Mouse (Mus musculus) neural tube, embryonic 15.5 days (tissue): ENCODE measurements around the gene Arsa. TPM values are rescaled to one million over a fixed set of nuclear protein-coding genes. Genes with fewer than 3 reads are reported as not detected.
"Not testable (repeated sequence)": the region's sequence is repeated elsewhere in the genome, so short reads cannot be mapped to it uniquely, and the experiment has no call there.

Source experiments
- ATAC-seq: fragments of 200-750 bp; cut with Nextera tagmentation; 2 replicates; pipeline ENCODE4 v1.8.0; 2017; ENCODE audit warnings: mild to moderate bottlenecking, moderate TSS enrichment, moderate library complexity; ENCODE audit not compliant: low FRiP score
- H3K27ac ChIP-seq: fragments of 300-500 bp; sonication (generic); replicated peaks from 2 replicates; pipeline ENCODE4 v1.5.1; 2015; ENCODE audit warnings: mild to moderate bottlenecking, inconsistent platforms
- H3K27me3 ChIP-seq: fragments of 300-500 bp; sonication (generic); replicated peaks from 2 replicates; pipeline ENCODE4 v1.6.1; 2015; ENCODE audit warnings: inconsistent platforms
- H3K36me3 ChIP-seq: fragments of 300-500 bp; sonication (generic); 2 replicates; pipeline ENCODE4 v1.6.1; 2015; ENCODE audit warnings: inconsistent platforms
- H3K4me1 ChIP-seq: fragments of 300-500 bp; sonication (generic); 2 replicates; pipeline ENCODE4 v1.6.1; 2015; ENCODE audit warnings: inconsistent platforms
- H3K4me2 ChIP-seq: fragments of 300-500 bp; sonication (generic); 2 replicates; pipeline ENCODE4 v1.6.1; 2015; ENCODE audit warnings: inconsistent platforms, mild to moderate bottlenecking, moderate library complexity
- H3K4me3 ChIP-seq: fragments of 300-500 bp; sonication (generic); replicated peaks from 2 replicates; pipeline ENCODE4 v1.5.1; 2015; ENCODE audit warnings: mild to moderate bottlenecking, inconsistent platforms
- H3K9ac ChIP-seq: fragments of 300-500 bp; sonication (generic); replicated peaks from 2 replicates; pipeline ENCODE4 v1.6.1; 2015; ENCODE audit warnings: mild to moderate bottlenecking, inconsistent platforms
- H3K9me3 ChIP-seq: fragments of 300-500 bp; sonication (generic); replicated peaks from 2 replicates; pipeline ENCODE4 v1.6.1; 2016; ENCODE audit warnings: inconsistent platforms
- WGBS: fragments of 180-500 bp; shearing (Covaris S2); methylation state at CpG from one replicate; pipeline ENCODE4 v1.1.7; 2015; ENCODE audit warnings: mixed read lengths; 5-methylcytosine and 5-hydroxymethylcytosine counted together
- polyA plus RNA-seq: library from polyadenylated mRNA; unstranded; fragments of >200 nt; fragmentation: Nextera tagmentation; extraction: Ambion mirVana; gene quantifications from 2 replicates; pipeline ENCODE4 v1.2.1, GENCODE M21; 2015

The Arsa gene
- polyA plus RNA-seq, 1 experiment from 2014 or later: 29.2 TPM

DNA sequence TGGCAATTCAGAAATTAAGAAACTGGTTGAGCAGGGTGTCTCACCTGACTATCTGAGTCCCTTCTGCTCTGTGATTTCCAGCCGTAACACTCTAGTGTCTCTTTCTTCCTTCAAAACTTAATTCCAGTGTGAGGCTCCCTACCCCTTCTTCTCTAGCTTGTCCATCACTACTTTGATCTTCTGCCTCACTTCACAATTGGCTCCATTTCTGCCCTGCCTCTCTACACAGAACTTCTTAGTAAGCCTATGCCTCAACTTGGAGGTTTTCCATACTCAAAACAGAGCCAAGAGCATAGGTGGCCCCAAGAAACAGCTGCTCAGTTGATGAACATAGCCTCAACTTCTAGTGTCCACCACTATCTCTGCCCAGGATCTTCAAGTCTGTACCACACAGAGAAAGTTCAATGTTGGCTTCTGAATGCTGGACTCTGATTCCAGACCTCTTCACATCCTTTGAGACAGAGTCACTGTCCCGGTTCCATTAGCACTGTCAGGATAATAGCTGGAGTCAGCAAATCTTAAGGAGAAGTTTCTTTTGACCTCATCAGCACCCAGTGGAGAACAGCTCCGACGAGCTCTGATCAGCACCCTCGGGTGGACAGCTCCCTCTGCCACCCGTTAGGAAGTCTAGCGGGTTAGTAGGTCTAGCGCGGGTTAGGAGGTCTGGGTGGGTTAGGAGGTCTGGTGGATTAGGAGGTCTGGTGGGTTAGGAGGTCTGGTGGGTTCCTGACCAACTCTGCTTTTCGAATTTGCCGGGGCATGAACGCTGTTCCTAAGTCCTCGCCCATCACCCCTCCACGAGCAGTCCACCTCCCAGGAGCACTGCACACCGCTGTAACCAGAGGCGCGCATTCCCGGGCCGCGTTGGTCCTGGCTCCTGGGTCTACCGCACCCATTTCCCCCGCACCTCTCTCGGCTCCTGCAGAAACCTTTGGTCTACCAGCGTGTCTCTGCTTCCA lies 24.0 kb downstream of the Arsa start:
- peaks cover 20% of the 10 kb centered on the region for H3K36me3 ChIP-seq
- 5% methylated on average over 24 of the region's 24 CpGs for WGBS

DNA sequence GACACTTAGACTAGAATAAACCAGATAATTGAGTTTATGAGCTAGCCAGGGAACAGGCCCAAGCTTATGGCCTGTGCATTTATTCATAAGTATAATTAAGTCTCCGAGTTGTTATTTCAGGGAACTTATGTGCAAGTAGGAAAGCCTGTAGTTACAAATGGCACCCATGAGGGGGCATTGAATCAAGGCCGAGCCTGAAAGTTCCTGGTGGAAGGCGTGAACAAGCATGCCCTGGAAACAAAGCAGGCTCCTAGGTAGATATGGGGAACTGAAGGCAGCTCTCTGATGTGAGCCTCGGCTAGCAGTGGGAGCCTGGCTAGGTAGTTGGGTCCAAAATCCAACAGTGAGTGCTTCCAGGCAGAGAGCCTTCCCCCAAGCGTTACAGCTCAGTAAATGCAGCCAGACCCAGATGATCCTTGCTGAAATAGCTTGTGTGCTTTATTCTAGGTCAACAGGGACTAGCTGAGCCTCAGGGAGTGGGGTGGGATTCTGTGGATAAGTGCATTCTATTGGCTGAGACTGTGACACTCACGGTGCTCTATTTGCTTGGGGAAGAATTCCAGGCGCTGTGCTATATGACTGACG lies 34.6 kb downstream of the Arsa start:
- no peaks in the 10 kb centered on the region for H3K4me1 ChIP-seq
- 36% methylated on average over 8 of the region's 8 CpGs for WGBS
- no peak overlapping the region for H3K27ac ChIP-seq

More for the DNA sequence above, 24.0 kb downstream of the Arsa start:
- peak; percentile 83 for ATAC-seq
- peak overlapping the region; percentile 76 for H3K9ac ChIP-seq
- no peaks in the 10 kb centered on the region for H3K27me3 ChIP-seq
- peak overlapping the region; percentile 91 for H3K4me2 ChIP-seq
- peak overlapping the region; percentile 89 for H3K27ac ChIP-seq
- peak overlapping the region; percentile 73 for H3K4me3 ChIP-seq
- H3K4me1 ChIP-seq: peaks cover 36% of the 10 kb centered on the region
- no peaks in the 10 kb centered on the region for H3K9me3 ChIP-seq

DNA sequence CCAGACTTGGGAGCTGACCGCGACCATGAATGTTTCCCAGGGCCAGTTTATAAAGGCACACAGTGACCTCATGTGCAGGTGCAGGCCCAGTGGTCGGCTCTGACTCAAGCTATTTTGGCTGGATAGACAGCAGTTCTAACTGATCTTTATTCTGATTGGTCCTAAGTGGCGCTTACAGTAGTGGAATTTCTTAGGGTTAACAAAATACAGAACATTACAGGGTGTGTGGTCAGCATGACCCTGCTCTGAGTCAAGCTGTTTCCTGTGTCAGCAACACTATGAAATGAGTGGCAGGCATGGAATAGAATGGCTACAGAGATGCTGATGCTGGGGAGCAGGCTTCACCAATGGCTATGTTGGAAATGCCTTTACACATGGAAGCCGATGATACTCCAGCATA lies 41.3 kb downstream of the Arsa start:
- H3K27me3 ChIP-seq: no peaks in the 10 kb centered on the region
- no peaks in the 10 kb centered on the region for H3K9me3 ChIP-seq
- no peak for ATAC-seq
- no peak overlapping the region for H3K9ac ChIP-seq
- H3K4me2 ChIP-seq: no peak overlapping the region
- H3K4me3 ChIP-seq: no peak overlapping the region
- peaks cover 9% of the 10 kb centered on the region; the same call in 1 of the 2 replicates for H3K4me1 ChIP-seq
- H3K27ac ChIP-seq: no peak overlapping the region
- H3K36me3 ChIP-seq: no peaks in the 10 kb centered on the region
- WGBS: 85% methylated on average over 5 of the region's 5 CpGs

More for the DNA sequence above, 34.6 kb downstream of the Arsa start:
- no peaks in the 10 kb centered on the region for H3K9me3 ChIP-seq
- ATAC-seq: no peak
- H3K36me3 ChIP-seq: no peaks in the 10 kb centered on the region
- H3K4me2 ChIP-seq: no peak overlapping the region
- H3K9ac ChIP-seq: no peak overlapping the region
- no peaks in the 10 kb centered on the region for H3K27me3 ChIP-seq
- H3K4me3 ChIP-seq: no peak overlapping the region

DNA sequence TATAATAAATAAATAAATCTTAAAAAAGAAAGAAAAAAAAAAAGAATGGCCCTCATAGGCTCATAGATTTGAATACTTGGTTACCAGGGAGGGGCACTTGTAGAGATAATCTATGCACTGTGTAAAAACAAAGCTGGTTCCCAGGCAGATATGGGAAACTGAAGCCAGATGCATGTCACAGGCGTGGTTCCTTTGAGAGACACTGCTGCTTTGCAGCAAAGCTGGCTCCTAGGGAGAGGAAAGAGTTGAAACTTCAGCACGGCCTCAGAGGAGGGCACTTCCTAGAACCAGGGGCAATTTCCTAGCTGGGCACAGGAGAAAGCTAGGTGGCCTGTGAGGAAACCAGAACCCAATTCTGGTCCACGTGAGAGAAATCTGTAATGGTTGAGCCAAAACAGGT lies 43.1 kb downstream of the Arsa start:
- Histone ChIP-seq H3K4me3 (no peak overlapping the region), H3K27me3 (no peaks in the 10 kb centered on the region), H3K36me3 (no peaks in the 10 kb centered on the region), H3K4me1 (peaks cover 17% of the 10 kb centered on the region), H3K9ac (no peak overlapping the region), H3K4me2 (no peak overlapping the region), H3K27ac (no peak overlapping the region), H3K9me3 (no peaks in the 10 kb centered on the region)
- no peak for ATAC-seq
- 83% methylated on average over 3 of the region's 3 CpGs for WGBS

DNA sequence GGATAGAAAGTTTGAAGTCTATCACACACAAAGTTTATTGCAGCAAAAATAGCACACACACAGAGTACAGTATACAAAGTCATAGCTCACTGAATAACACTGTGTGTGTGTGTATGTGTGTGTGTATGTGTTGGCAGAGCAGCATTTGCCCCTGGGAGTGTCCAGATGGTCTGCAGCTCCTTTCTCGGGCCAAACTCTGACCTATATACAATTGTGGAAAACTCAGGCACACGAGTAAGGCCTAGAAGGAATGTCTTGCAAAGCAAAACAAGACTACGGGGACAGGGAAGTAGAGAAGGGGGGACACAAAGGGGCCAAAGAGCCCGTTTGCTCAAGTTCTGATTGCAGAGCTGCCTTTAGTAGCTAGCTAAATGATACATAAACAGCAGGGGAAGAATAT lies 44.3 kb downstream of the Arsa start:
- no peak overlapping the region for H3K9ac ChIP-seq
- H3K4me3 ChIP-seq: no peak overlapping the region
- no peaks in the 10 kb centered on the region for H3K9me3 ChIP-seq
- ATAC-seq: no peak
- no peaks in the 10 kb centered on the region for H3K27me3 ChIP-seq
- H3K36me3 ChIP-seq: no peaks in the 10 kb centered on the region; the same call in 1 of the 2 replicates
- H3K4me1 ChIP-seq: peaks cover 28% of the 10 kb centered on the region
- no peak overlapping the region for H3K4me2 ChIP-seq
- 81% methylated on average over 4 of the region's 4 CpGs for WGBS
- no peak overlapping the region for H3K27ac ChIP-seq

DNA sequence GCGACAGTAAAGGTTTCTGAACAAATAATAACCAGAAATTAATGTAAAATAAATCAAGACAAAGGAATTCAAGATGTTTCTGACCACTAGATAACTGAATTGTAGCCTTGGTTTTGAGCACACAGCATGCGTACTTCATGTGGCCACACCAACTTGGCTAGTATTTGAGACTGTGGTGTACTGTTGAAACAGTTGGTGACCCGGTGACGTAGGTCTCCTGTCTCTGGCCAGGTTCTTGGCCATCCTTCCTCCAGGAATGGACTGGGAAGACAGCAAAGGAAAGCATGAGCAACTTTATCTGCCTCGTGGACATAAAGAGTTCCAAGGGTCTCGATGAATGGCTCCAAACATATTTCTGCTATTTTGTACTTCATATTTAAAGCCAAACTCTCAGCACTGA lies 45.4 kb downstream of the Arsa start:
- 95% methylated on average over 6 of the region's 6 CpGs for WGBS
- no peak for ATAC-seq

GRCm38 (mm10) chr15:89431271-89431670 lies 46.0 kb downstream of the Arsa start:
- H3K4me2 ChIP-seq: 0 out of 2 replicates have a peak overlapping the region, but pooled peaks have one; percentile 89
- peaks cover 16% of the 10 kb centered on the region for H3K36me3 ChIP-seq
- 0 out of 2 replicates have a peak overlapping the region, but pooled peaks have one; percentile 5 for H3K9ac ChIP-seq
- no peak overlapping the region for H3K27ac ChIP-seq
- peaks cover 29% of the 10 kb centered on the region for H3K4me1 ChIP-seq
- no peaks in the 10 kb centered on the region for H3K27me3 ChIP-seq
- H3K4me3 ChIP-seq: no peak overlapping the region
- H3K9me3 ChIP-seq: no peaks in the 10 kb centered on the region
- WGBS: 91% methylated on average over 3 of the region's 3 CpGs
- no peak for ATAC-seq

More for the DNA sequence above, 45.4 kb downstream of the Arsa start:
- Histone ChIP-seq H3K27me3 (no peaks in the 10 kb centered on the region), H3K4me1 (peaks cover 29% of the 10 kb centered on the region), H3K4me3 (no peak overlapping the region), H3K36me3 (peaks cover 11% of the 10 kb centered on the region), H3K9me3 (no peaks in the 10 kb centered on the region), H3K27ac (no peak overlapping the region), H3K9ac (no peak overlapping the region), H3K4me2 (no peak overlapping the region)

GRCm38 (mm10) chr15:89430771-89431170 lies 46.5 kb downstream of the Arsa start:
- peaks cover 21% of the 10 kb centered on the region for H3K36me3 ChIP-seq
- H3K4me1 ChIP-seq: peaks cover 29% of the 10 kb centered on the region
- not testable (repeated sequence) for H3K27ac ChIP-seq, H3K9me3 ChIP-seq, H3K27me3 ChIP-seq, ATAC-seq, H3K4me3 ChIP-seq
- 0 out of 2 replicates have a peak overlapping the region, but pooled peaks have one; percentile 5 for H3K9ac ChIP-seq
- peak overlapping the region; percentile 89 for H3K4me2 ChIP-seq
- 83% methylated on average over 9 of the region's 9 CpGs for WGBS

DNA sequence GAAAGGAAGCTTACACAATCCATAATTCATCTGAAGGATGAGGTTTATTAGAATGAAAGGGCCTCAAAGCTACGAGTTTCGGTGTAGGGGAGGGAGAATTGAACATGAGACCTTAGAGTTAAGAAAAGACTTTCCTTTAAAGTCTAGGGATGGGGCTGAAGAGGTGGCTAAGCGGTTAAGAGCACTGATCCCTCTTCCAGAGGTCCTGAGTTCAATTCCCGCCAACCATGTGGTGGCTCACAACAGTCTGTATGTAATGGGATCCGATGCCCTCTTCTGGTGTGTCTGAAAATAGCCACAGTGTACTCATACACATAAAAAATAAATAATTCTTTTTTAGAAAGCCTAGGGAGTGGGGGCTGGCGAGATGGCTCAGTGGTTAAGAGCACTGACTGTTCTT lies 46.9 kb downstream of the Arsa start:
- peak overlapping the region; percentile 88 for H3K4me3 ChIP-seq
- H3K9me3 ChIP-seq: no peaks in the 10 kb centered on the region
- H3K27me3 ChIP-seq: no peaks in the 10 kb centered on the region
- H3K27ac ChIP-seq: peak overlapping the region; percentile 93
- H3K4me1 ChIP-seq: peaks cover 29% of the 10 kb centered on the region
- no peak for ATAC-seq
- WGBS: 46% methylated on average over 6 of the region's 6 CpGs
- peaks cover 22% of the 10 kb centered on the region for H3K36me3 ChIP-seq
- peak overlapping the region; percentile 89 for H3K4me2 ChIP-seq
- H3K9ac ChIP-seq: peak overlapping the region; percentile 75

DNA sequence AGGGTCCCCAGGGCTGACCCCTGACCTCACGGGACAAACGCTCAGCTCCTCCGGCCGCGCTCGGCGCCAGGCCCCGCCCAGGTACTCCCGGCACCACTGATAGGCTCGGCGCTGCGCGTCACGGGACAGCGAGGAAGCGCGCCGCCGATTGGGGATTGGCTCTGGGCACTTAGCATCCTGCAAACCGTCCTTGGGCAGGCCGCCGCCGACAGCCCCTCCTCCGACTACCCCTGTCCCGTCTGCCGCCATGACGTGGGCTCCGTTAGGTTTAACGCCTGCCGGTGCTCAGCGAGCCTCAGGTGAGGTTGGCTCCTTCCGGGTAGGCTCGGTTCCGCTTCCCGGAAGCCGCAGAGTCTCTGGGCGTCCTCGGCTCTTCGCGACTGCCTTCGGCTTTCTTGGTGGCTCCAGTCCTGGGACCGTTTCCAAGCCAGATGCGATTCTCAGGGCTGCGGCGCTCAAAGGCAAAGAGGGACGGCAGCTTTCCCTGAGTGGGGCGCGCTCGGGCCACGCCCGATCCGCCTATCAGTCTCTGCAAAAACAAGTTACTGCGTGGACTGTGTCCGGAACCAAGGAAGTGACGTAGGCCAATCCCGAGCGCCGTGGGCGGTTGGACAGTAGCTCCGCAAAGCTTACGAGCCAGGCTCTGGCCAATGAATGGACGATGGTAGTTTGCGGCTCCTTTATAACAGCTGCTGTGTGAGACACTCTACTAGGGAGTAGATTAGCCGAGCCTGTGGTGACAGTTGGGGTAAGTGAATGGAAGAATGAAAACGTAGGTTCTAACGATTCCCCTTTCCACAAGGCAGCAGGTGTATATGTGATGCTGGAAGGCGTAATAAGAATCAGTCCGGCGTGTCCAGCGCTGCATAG lies 47.6 kb downstream of the Arsa start, which contains the start of the genes C730034F03Rik, Gm44502 and Chkb:
C730034F03Rik (plus strand) TSS at position 238 of the 870 bp plus-strand sequence.
Gm44502 (minus strand) TSS at position 345 of the 870 bp plus-strand sequence.
Chkb (minus strand) TSS at position 557 of the 870 bp plus-strand sequence.
- H3K4me1 ChIP-seq: peaks cover 29% of the 10 kb centered on the region
- peak within 1 kb of the TSS; percentile 88 for H3K4me3 ChIP-seq
- no peaks in the 10 kb centered on the region for H3K9me3 ChIP-seq
- peak within 1 kb of the TSS; percentile 93 for H3K27ac ChIP-seq
- ATAC-seq: peak; percentile 95
- H3K4me2 ChIP-seq: peak within 1 kb of the TSS; percentile 89
- no peaks in the 10 kb centered on the region for H3K27me3 ChIP-seq
- WGBS: under 1% methylated on average over 70 of the region's 70 CpGs
- peaks cover 22% of the 10 kb centered on the region for H3K36me3 ChIP-seq
- peak within 1 kb of the TSS; percentile 75 for H3K9ac ChIP-seq

- ATAC-seq: peak; percentile 51
- H3K27ac ChIP-seq: peak overlapping the region; percentile 93
- H3K36me3 ChIP-seq: peaks cover 27% of the 10 kb centered on the region
- no peaks in the 10 kb centered on the region for H3K9me3 ChIP-seq
- peak overlapping the region; percentile 88 for H3K4me3 ChIP-seq
- WGBS: 5% methylated on average over 22 of the region's 22 CpGs
- H3K4me2 ChIP-seq: peak overlapping the region; percentile 89
- peak overlapping the region; percentile 75 for H3K9ac ChIP-seq
- H3K27me3 ChIP-seq: no peaks in the 10 kb centered on the region
- peaks cover 29% of the 10 kb centered on the region for H3K4me1 ChIP-seq
Observed at GRCm38 (mm10) chr15:89428821-89429351, 48.3 kb downstream of the Arsa start.
